Mouse (Mus musculus) testis, adult 2 months (tissue): Measurements from ENCODE around the gene Cadm2.

ENCODE experiments used
- CTCF ChIP-seq: fragments of 200-500 bp; IDR thresholded peaks from 2 replicates; pipeline ENCODE4 v1.5.1; 2012; ENCODE audit warnings: low read depth, mild to moderate bottlenecking, inconsistent platforms, low read length, moderate library complexity; ENCODE audit not compliant: control insufficient read depth, insufficient read depth, insufficient replicate concordance
- POLR2A ChIP-seq: fragments of 200-500 bp; IDR thresholded peaks from 2 replicates; pipeline ENCODE4 v1.6.1; 2012; ENCODE audit warnings: low read depth, mild to moderate bottlenecking, inconsistent platforms, low read length, moderate library complexity; ENCODE audit not compliant: control insufficient read depth

DNA sequence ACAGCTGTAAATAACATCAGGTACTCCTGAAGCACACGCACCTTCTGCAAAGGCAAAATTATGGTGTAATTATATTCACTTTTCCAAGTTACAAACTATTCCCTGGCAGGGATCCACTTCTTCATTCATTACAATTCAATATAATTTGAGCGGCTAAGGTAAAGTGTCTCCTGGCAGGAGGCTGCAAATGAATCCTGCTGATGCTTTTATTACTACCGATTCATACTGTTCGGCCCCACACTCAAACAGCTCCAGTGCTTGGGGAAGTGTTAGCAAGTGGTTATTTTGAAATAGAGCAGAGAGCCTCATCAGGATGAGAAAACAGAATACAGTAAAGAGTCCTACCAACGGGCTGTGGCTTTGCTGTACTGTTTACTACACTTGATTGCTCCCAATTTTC is 589.8 kb downstream of the Cadm2 start:
- TF ChIP-seq CTCF (no peak), POLR2A (no peak)
